Mouse (Mus musculus) adrenal gland (tissue): ENCODE data around the gene 0610040J01Rik.

Experiments used
- intact Hi-C: fragments of 180-260 bp; cut with DNase I; formaldehyde crosslinking; loops from one replicate; pipeline ENCODE4 v1.15.1; 2025

Gene 0610040J01Rik

GRCm38 (mm10) chr5:63949195-63949594, 137.0 kb downstream of the 0610040J01Rik start:
- intact Hi-C loops: no loop called here
